ENCODE assay signal across 10 mouse cellular contexts in genomic region chr6:124693243-124693981, GRCm38 (mm10). TPM values are rescaled to one million over a fixed set of nuclear protein-coding genes. Genes with fewer than 3 reads are reported as not detected.
DNase-seq lines count a peak whose midpoint lies in the region; ATAC-seq and TF ChIP-seq lines count a peak whose summit lies in the region.
"Had no signal": no experiment of that assay in that cellular context is flagged by ENCODE, and none has a peak within 500 bp of the region (broad histone marks: within the 10 kb centered on the region; RNA-seq: fewer than 3 reads in every experiment).

No protein-coding gene starts in this region.

- peak overlapping the region; percentile 75 for H3K27ac ChIP-seq in gastrocnemius, adult 2 months
- peak overlapping the region; percentile 87 for H3K27ac ChIP-seq in lung, embryonic 15.5 days
- H3K27ac ChIP-seq in intestine, postnatal 0 days (ENCODE audit: low read depth, low read length), result peak overlapping the region; percentile 77
- 0 out of 2 replicates have a peak overlapping the region, but pooled peaks have one; percentile 15 for H3K27ac ChIP-seq in neural tube, embryonic 15.5 days (replicated peaks)

- H3K4me1 ChIP-seq in lung, embryonic 15.5 days, result peaks cover 20% of the 10 kb centered on the region
- no peaks in the 10 kb centered on the region for H3K4me1 ChIP-seq in intestine, postnatal 0 days (replicated peaks; ENCODE audit: control insufficient read depth, insufficient read depth, low read length)
- peaks cover 13% of the 10 kb centered on the region for H3K4me1 ChIP-seq in neural tube, embryonic 15.5 days

- H3K4me3 ChIP-seq in gastrocnemius, adult 2 months, result no peak overlapping the region
- H3K4me3 ChIP-seq in lung, embryonic 15.5 days, result no peak overlapping the region
- H3K4me3 ChIP-seq in intestine, postnatal 0 days (ENCODE audit: low read depth, low read length), result no peak overlapping the region
- H3K4me3 ChIP-seq in neural tube, embryonic 15.5 days (replicated peaks), result no peak overlapping the region
- H3K4me3 ChIP-seq: erythroblast, embryonic 14.5 days; megakaryocyte, embryonic 14.5 days had no signal

- no peak for DNase-seq in gastrocnemius, adult 2 months
- DNase-seq in gastrocnemius, postnatal 10 days, result no peak
- no peak for DNase-seq in lung, postnatal 25 days (ENCODE audit: low spot score)
- DNase-seq in right cerebral cortex, postnatal 25 days, result no peak
- DNase-seq in gastrocnemius, adult 8-10 months (ENCODE audit: low spot score in 2 of 2), result no peak

- 50% methylated on average over 15 of the region's 15 CpGs for WGBS in lung, embryonic 15.5 days
- WGBS in intestine, postnatal 0 days, result 34% methylated on average over 15 of the region's 15 CpGs
- 84% methylated on average over 15 of the region's 15 CpGs for WGBS in neural tube, embryonic 15.5 days

- no peak for TF ChIP-seq CTCF in gastrocnemius, adult 2 months (IDR thresholded peaks at IDR 0.05)
- peak; percentile 28; the same call in 1 of the 2 replicates for TF ChIP-seq CTCF in intestine, postnatal 0 days (IDR thresholded peaks at IDR 0.05; ENCODE audit: low read depth)

- no peak overlapping the region for H3K4me2 ChIP-seq in lung, embryonic 15.5 days
- no peak overlapping the region; the same call in 1 of the 2 replicates for H3K4me2 ChIP-seq in intestine, postnatal 0 days (replicated peaks; ENCODE audit: low read depth)
- H3K4me2 ChIP-seq in neural tube, embryonic 15.5 days, result no peak overlapping the region

- ATAC-seq in lung, embryonic 15.5 days (ENCODE audit: borderline replicate concordance, extremely low read depth, low FRiP score, low TSS enrichment), result no peak
- ATAC-seq in intestine, postnatal 0 days, result peak; percentile 53
- no peak for ATAC-seq in neural tube, embryonic 15.5 days (ENCODE audit: low FRiP score)

- no peak overlapping the region for H3K9ac ChIP-seq in lung, embryonic 15.5 days
- no peak overlapping the region for H3K9ac ChIP-seq in intestine, postnatal 0 days (ENCODE audit: low read depth, low read length)
- no peak overlapping the region for H3K9ac ChIP-seq in neural tube, embryonic 15.5 days (replicated peaks)

- no peaks in the 10 kb centered on the region for H3K9me3 ChIP-seq in lung, embryonic 15.5 days
- no peaks in the 10 kb centered on the region for H3K9me3 ChIP-seq in intestine, postnatal 0 days (ENCODE audit: control insufficient read depth)
- no peaks in the 10 kb centered on the region for H3K9me3 ChIP-seq in neural tube, embryonic 15.5 days (replicated peaks)

- no peaks in the 10 kb centered on the region for H3K27me3 ChIP-seq in lung, embryonic 15.5 days
- H3K27me3 ChIP-seq in intestine, postnatal 0 days (replicated peaks; ENCODE audit: control insufficient read depth, insufficient read depth, low read length), result no peaks in the 10 kb centered on the region
- no peaks in the 10 kb centered on the region for H3K27me3 ChIP-seq in neural tube, embryonic 15.5 days (replicated peaks)
- H3K27me3 ChIP-seq: megakaryocyte, embryonic 14.5 days had no signal

- H3K36me3 ChIP-seq in lung, embryonic 15.5 days, result no peaks in the 10 kb centered on the region
- H3K36me3 ChIP-seq in intestine, postnatal 0 days (ENCODE audit: control insufficient read depth, insufficient read depth), result peaks cover 5% of the 10 kb centered on the region
- H3K36me3 ChIP-seq in neural tube, embryonic 15.5 days, result peaks cover 4% of the 10 kb centered on the region; the same call in 1 of the 2 replicates

- intact Hi-C loops in gastrocnemius, adult 2 months (cut with DNase I), result no loop called here

RNA-seq across cellular contexts. Expression of gene Emg1, which starts 18.6 kb away (rescaled TPM):
- 10 to 100 TPM; 57.7 to 71.8 TPM for total RNA-seq in gastrocnemius, adult 2 months (2021)
- total RNA-seq in gastrocnemius, postnatal 10 days (2021), result 10 to 100 TPM; 61.0 to 62.5 TPM
- polyA plus RNA-seq in lung, embryonic 15.5 days (2015; fragmentation: Nextera tagmentation; extraction: Ambion mirVana), result 199 and 200 TPM in 2 replicates
- polyA plus RNA-seq in intestine, postnatal 0 days (2015; fragmentation: Nextera tagmentation; extraction: Ambion mirVana), result 96.6 and 97.3 TPM in 2 replicates
- 99.9 and 132 TPM in 2 replicates for polyA plus RNA-seq in neural tube, embryonic 15.5 days (2015; fragmentation: Nextera tagmentation; extraction: Ambion mirVana)
- 10 to 100 TPM; 62.1 to 74.4 (median 66.1) TPM for total RNA-seq in gastrocnemius, adult 8-10 months (2022)

RNA-seq across cellular contexts. Expression of gene Phb2, which starts 18.7 kb away (rescaled TPM):
- 100 to 1,000 TPM; 142 to 184 TPM for total RNA-seq in gastrocnemius, adult 2 months (2021)
- total RNA-seq in gastrocnemius, postnatal 10 days (2021), result 100 to 1,000 TPM; 205 to 206 TPM
- 327 and 340 TPM in 2 replicates for polyA plus RNA-seq in lung, embryonic 15.5 days (2015; fragmentation: Nextera tagmentation; extraction: Ambion mirVana)
- 249 and 255 TPM in 2 replicates for polyA plus RNA-seq in intestine, postnatal 0 days (2015; fragmentation: Nextera tagmentation; extraction: Ambion mirVana)
- polyA plus RNA-seq in neural tube, embryonic 15.5 days (2015; fragmentation: Nextera tagmentation; extraction: Ambion mirVana), result 267 and 291 TPM in 2 replicates
- total RNA-seq in gastrocnemius, adult 8-10 months (2022), result 100 to 1,000 TPM; 140 to 157 (median 153) TPM

RNA-seq across cellular contexts. Expression of gene Lpcat3, which starts 30.6 kb away (rescaled TPM):
- 10 to 100 TPM; 14.6 to 19.0 TPM for total RNA-seq in gastrocnemius, adult 2 months (2021)
- 10 to 100 TPM; 28.2 to 41.3 TPM for total RNA-seq in gastrocnemius, postnatal 10 days (2021)
- polyA plus RNA-seq in lung, embryonic 15.5 days (2015; fragmentation: Nextera tagmentation; extraction: Ambion mirVana), result 56.8 and 61.9 TPM in 2 replicates
- polyA plus RNA-seq in intestine, postnatal 0 days (2015; fragmentation: Nextera tagmentation; extraction: Ambion mirVana), result 209 and 212 TPM in 2 replicates
- polyA plus RNA-seq in neural tube, embryonic 15.5 days (2015; fragmentation: Nextera tagmentation; extraction: Ambion mirVana), result 47.2 and 56.6 TPM in 2 replicates
- 10 to 100 TPM; 12.6 to 18.1 (median 15.6) TPM for total RNA-seq in gastrocnemius, adult 8-10 months (2022)

RNA-seq across cellular contexts. Expression of gene Ptpn6, which starts 45.1 kb away (rescaled TPM):
- total RNA-seq in gastrocnemius, adult 2 months (2021), result under 1 TPM; 0.61 to 0.87 TPM
- 1 to 10 TPM; 1.8 to 3.8 TPM for total RNA-seq in gastrocnemius, postnatal 10 days (2021)
- polyA plus RNA-seq in lung, embryonic 15.5 days (2015; fragmentation: Nextera tagmentation; extraction: Ambion mirVana), result 17.3 and 24.3 TPM in 2 replicates
- polyA plus RNA-seq in intestine, postnatal 0 days (2015; fragmentation: Nextera tagmentation; extraction: Ambion mirVana), result 17.4 TPM in 2 replicates
- polyA plus RNA-seq in neural tube, embryonic 15.5 days (2015; fragmentation: Nextera tagmentation; extraction: Ambion mirVana), result 4.8 and 24.7 TPM in 2 replicates
- 1 to 10 TPM in 3 of 4 experiments, under 1 TPM in 1; 0.80 to 2.0 (median 1.2) TPM for total RNA-seq in gastrocnemius, adult 8-10 months (2022)

RNA-seq across cellular contexts. Expression of gene Grcc10, which starts 47.8 kb away (rescaled TPM):
- total RNA-seq in gastrocnemius, adult 2 months (2021), result 100 to 1,000 TPM; 145 to 182 TPM
- total RNA-seq in gastrocnemius, postnatal 10 days (2021), result 100 to 1,000 TPM; 213 to 226 TPM
- polyA plus RNA-seq in lung, embryonic 15.5 days (2015; fragmentation: Nextera tagmentation; extraction: Ambion mirVana), result 406 and 416 TPM in 2 replicates
- 238 and 259 TPM in 2 replicates for polyA plus RNA-seq in intestine, postnatal 0 days (2015; fragmentation: Nextera tagmentation; extraction: Ambion mirVana)
- polyA plus RNA-seq in neural tube, embryonic 15.5 days (2015; fragmentation: Nextera tagmentation; extraction: Ambion mirVana), result 572 and 623 TPM in 2 replicates
- 100 to 1,000 TPM; 146 to 173 (median 164) TPM for total RNA-seq in gastrocnemius, adult 8-10 months (2022)

Comparison
In these comparisons a context has a peak if more than half of its experiments do, and no peak if none do; other contexts are left out.
1. H3K27ac ChIP-seq: peak in every context shown above with its lines; median percentile 87 in lung, embryonic 15.5 days; 77 in intestine, postnatal 0 days; 75 in gastrocnemius, adult 2 months; 15 in neural tube, embryonic 15.5 days.